Mouse (Mus musculus): ENCODE results near the gene Rhox10.
A peak's percentile ranks its signal among the peaks of the same experiment; 100 is the strongest.
"Not testable (repeated sequence)": the region's sequence is repeated elsewhere in the genome, so short reads cannot be mapped to it uniquely, and the experiment has no call there.

The Rhox10 gene

GRCm38 (mm10) chrX:38066175-38066574 is at the start of gene Rhox10:
Rhox10 (plus strand) TSS chrX:38066475.
- DNase-seq = no peak

DNA sequence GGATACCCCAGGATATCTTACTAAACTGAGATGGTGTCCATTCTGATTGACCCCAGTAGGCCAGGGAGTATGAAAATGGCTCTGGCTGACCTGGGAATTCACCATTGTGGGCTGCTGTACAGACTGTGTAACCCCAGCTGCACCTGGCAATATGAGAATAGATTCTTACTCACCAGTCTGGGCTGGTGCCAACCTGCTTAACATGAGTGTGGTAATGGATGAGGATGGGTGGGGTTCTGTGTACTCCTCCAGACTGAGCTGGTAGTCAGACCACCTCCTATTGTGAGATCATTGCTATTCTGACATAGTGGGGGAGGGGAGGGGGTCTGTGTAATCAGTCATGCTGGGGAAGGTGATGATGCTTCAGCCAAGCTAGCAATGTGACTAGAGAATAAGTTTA is 47.7 kb upstream of the Rhox10 start, which contains the start of gene Btg1-ps1:
Gene Btg1-ps1, minus strand, starts transcription at position 219 of the 400 bp plus-strand sequence.
- not testable (repeated sequence) for DNase-seq

DNA sequence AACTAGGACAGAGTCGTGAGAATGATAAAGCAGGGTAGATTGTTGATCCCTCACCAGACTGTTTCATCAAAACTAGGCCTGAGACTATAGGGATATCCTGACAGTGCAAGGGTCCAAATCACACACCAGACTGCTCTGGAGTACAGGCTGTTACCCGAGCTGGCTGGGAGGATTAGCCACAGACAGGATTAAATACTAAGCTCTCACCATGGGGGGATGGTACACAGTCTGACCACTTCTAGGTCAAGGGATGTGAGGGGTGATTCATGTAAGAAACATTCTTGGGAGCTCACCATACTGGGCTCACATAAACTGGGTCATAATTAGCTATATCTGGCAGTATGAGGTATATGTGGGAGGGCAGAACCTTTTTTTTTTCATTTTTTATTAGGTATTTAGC is 32.4 kb upstream of the Rhox10 start:
- no peak for DNase-seq

GRCm38 (mm10) chrX:38039666-38040065 is 26.6 kb upstream of the Rhox10 start:
- DNase-seq = no peak

DNA sequence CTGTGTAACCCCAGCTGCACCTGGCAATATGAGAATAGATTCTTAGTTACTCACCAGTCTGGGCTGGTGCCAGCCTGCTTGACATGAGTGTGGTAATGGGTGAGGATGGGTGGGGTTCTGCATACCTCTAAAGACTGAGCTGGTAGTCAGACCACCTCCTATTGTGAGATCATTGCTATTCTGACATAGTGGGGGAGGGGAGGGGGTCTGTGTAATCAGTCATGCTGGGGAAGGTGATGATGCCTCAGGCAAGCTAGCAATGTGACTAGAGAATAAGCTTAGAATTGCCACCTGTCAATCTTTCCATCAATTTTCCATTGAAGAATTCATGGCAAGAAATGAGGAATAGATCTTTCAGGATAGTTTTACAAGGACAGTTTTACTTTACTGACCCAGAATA is 23.3 kb upstream of the Rhox10 start, which contains the start of gene Btg1-ps2:
Gene Btg1-ps2, minus strand, starts transcription at position 101 of the 400 bp plus-strand sequence.
- not testable (repeated sequence) for DNase-seq

DNA sequence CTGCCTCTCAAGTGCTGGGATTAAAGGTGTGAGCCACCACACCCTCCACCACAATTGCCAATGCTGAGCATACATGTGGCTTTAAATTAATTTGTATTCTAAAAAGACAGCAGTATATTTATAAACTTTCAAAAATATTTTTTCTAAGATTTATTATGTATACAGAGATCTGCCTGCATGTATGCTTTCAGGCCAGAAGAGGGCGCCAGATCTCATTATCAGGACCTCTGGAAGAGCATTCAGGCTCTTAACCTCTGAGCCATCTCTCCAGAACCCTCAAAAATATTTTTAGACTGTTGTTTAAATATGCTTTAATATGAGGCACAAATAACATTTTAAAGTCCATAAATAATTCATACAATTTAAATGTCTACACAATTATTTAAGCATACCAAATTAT is 4.7 kb upstream of the Rhox10 start:
- DNase-seq = no peak

DNA sequence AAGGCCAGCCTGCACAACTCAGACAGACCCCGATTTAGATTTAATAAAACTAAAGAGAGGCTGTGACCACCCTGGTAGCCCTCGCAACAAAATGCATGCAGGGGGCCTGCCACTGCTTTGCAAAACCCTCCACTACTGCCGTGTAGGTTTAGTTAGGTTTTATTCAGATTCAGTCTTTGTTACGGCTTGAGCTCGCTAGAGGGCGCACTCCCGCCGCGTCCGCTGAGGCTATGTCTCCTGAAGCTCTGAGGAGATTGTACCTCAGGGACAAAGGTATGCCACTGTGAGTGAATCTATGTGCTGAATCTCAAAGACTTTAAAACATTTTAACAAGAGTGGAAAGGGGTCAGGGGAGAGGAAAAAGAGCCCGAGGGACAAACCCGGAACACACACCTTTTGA is 18.0 kb downstream of the Rhox10 start:
- peak; percentile 50 for DNase-seq

- DNase-seq = no peak
Measured at GRCm38 (mm10) chrX:38085041-38085440, 18.8 kb downstream of the Rhox10 start, which contains the start of gene Rhox11. Rhox11 (minus strand) TSS chrX:38085141.

DNA sequence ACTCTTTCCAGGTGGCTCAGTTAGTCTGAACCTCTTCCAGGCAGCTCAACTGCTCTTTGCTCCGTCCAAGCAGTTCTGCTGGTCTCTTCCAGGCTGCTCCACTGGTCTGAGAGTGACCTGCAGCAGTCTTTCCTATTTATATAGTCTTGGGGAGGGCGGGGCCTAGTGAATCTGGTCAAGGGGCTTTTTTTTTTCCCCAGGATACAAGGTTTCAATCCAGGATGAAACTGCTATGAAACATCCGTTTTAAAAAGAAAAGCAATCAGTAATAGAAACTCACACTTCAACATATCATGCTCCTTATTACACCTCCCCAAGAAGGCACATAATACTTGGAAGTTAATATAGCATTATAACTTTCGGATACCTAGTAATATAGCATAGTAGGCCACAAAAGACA is 44.5 kb downstream of the Rhox10 start, which contains the start of gene Rhox12:
Gene Rhox12, minus strand, starts transcription at position 101 of the 400 bp plus-strand sequence.
- no peak for DNase-seq

- DNase-seq = no peak
Measured at GRCm38 (mm10) chrX:38120982-38121381, 54.7 kb downstream of the Rhox10 start, which contains the start of gene Rhox13. Rhox13 (plus strand) TSS chrX:38121219.

Data from kidney, postnatal 14 days (tissue).